Mouse (Mus musculus) kidney, adult 2 months (tissue): ENCODE results near the gene Rnf40.

Experiments used
- CTCF ChIP-seq: fragments of 200-500 bp; conservative IDR thresholded peaks from 2 replicates; pipeline ENCODE4 v1.5.1; 2011; ENCODE audit warnings: low read depth, mild to moderate bottlenecking, control low read depth, low read length, moderate library complexity, mixed read lengths; ENCODE audit not compliant: insufficient read depth, insufficient read length
- POLR2A ChIP-seq: fragments of 200-500 bp; IDR thresholded peaks from one replicate; pipeline ENCODE4 v1.6.1; 2011; ENCODE audit warnings: low read depth, low read length, control low read depth

DNA sequence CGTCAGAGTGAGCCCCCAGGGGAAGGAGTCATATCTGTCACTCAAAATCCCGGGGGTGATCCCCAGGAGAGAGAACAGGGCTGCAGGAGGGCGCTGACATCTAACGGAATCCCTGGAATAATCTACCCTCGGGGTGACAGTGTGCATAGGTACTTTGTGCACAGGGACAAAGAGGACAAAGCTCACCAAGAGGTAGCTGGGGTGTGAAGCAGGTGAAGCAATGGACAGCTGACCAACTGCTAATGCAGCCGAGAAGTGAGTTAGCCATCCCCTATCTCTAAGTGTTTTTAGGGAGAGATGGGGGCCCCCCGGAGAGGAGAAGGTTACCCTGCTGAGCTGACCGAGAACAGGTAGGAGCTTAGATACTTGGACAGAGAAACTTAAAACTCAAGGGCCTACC is 25.5 kb downstream of the Rnf40 start:
- no peak for TF ChIP-seq POLR2A
- no peak for TF ChIP-seq CTCF
